Mouse (Mus musculus) forebrain, embryonic 14.5 days (tissue): ENCODE measurements around the gene Kif23. TPM values are rescaled to one million over a fixed set of nuclear protein-coding genes. Genes with fewer than 3 reads are reported as not detected.
A peak's percentile ranks its signal among the peaks of the same experiment; 100 is the strongest.

ENCODE experiments used
- ATAC-seq: fragments of 200-750 bp; cut with Nextera tagmentation; 2 replicates; pipeline ENCODE4 v1.8.0; 2017; ENCODE audit warnings: mild to moderate bottlenecking, moderate library complexity
- DNase-seq: peaks from one replicate; pipeline ENCODE4 v3.0.0-alpha.2; 2015; ENCODE audit warnings: low spot score
- H3K27ac ChIP-seq: fragments of 300-500 bp; sonication (generic); 2 replicates; pipeline ENCODE4 v1.5.1; 2014; ENCODE audit warnings: low read depth, mild to moderate bottlenecking, control low read depth, low read length, moderate library complexity
- H3K27me3 ChIP-seq: fragments of 300-500 bp; sonication (generic); replicated peaks from 2 replicates; pipeline ENCODE4 v1.6.1; 2014; ENCODE audit warnings: low read length, control low read depth, mixed read lengths; ENCODE audit not compliant: control insufficient read depth, insufficient read depth
- H3K36me3 ChIP-seq: fragments of 300-500 bp; sonication (generic); 2 replicates; pipeline ENCODE4 v1.6.1; 2014; ENCODE audit warnings: low read length, control low read depth; ENCODE audit not compliant: control insufficient read depth, insufficient read depth
- H3K4me1 ChIP-seq: fragments of 300-500 bp; sonication (generic); 2 replicates; pipeline ENCODE4 v1.6.1; 2014; ENCODE audit warnings: antibody characterized with exemption, low read length, control low read depth; ENCODE audit not compliant: control insufficient read depth, insufficient read depth
- H3K4me2 ChIP-seq: fragments of 300-500 bp; sonication (generic); 2 replicates; pipeline ENCODE4 v1.6.1; 2014; ENCODE audit warnings: mild to moderate bottlenecking, control low read depth, low read length
- H3K4me3 ChIP-seq: fragments of 300-500 bp; sonication (generic); 2 replicates; pipeline ENCODE4 v1.5.1; 2014; ENCODE audit warnings: low read depth, low read length, control low read depth
- H3K9ac ChIP-seq: fragments of 300-500 bp; sonication (generic); 2 replicates; pipeline ENCODE4 v1.6.1; 2014; ENCODE audit warnings: mild to moderate bottlenecking, low read length, control low read depth, moderate library complexity
- H3K9me3 ChIP-seq: fragments of 300-500 bp; sonication (generic); replicated peaks from 2 replicates; pipeline ENCODE4 v1.6.1; 2016; ENCODE audit warnings: low read length, control low read depth, mixed read lengths; ENCODE audit not compliant: control insufficient read depth
- WGBS: fragments of 180-500 bp; shearing (Covaris S2); extraction: QIAGEN DNeasy Blood & Tissue Kit; methylation state at CpG from one replicate; pipeline ENCODE4 v1.1.7; 2014; 5-methylcytosine and 5-hydroxymethylcytosine counted together
- polyA plus RNA-seq: library from polyadenylated mRNA; unstranded; fragments of >200 nt; fragmentation: Nextera tagmentation; extraction: Ambion mirVana; gene quantifications from 2 replicates; pipeline ENCODE4 v1.2.1, GENCODE M21; 2014

Kif23 gene
- polyA plus RNA-seq, 1 experiment from 2014 or later: 49.6 TPM

GRCm38 (mm10) chr9:61925086-61925660 is 21.4 kb downstream of the Kif23 start:
- Histone ChIP-seq H3K4me2 (no peak overlapping the region), H3K36me3 (peaks cover 87% of the 10 kb centered on the region)

GRCm38 (mm10) chr9:61920331-61920730 is 26.2 kb downstream of the Kif23 start:
- ATAC-seq (no peak), DNase-seq (no peak)
- no peaks in the 10 kb centered on the region for H3K9me3 ChIP-seq
- H3K4me3 ChIP-seq: no peak overlapping the region
- H3K9ac ChIP-seq: no peak overlapping the region
- no peak overlapping the region for H3K27ac ChIP-seq
- H3K4me2 ChIP-seq: no peak overlapping the region
- WGBS: 92% methylated on average over 6 of the region's 6 CpGs
- peaks cover 77% of the 10 kb centered on the region for H3K36me3 ChIP-seq
- no peaks in the 10 kb centered on the region for H3K4me1 ChIP-seq
- H3K27me3 ChIP-seq: no peaks in the 10 kb centered on the region

More at GRCm38 (mm10) chr9:61925086-61925660, 21.4 kb downstream of the Kif23 start:
- Histone ChIP-seq H3K27me3 (no peaks in the 10 kb centered on the region), H3K9ac (no peak overlapping the region), H3K9me3 (no peaks in the 10 kb centered on the region), H3K4me1 (no peaks in the 10 kb centered on the region), H3K4me3 (no peak overlapping the region), H3K27ac (no peak overlapping the region)
- ATAC-seq: no peak
- 92% methylated on average over 10 of the region's 10 CpGs for WGBS
- no peak for DNase-seq

DNA sequence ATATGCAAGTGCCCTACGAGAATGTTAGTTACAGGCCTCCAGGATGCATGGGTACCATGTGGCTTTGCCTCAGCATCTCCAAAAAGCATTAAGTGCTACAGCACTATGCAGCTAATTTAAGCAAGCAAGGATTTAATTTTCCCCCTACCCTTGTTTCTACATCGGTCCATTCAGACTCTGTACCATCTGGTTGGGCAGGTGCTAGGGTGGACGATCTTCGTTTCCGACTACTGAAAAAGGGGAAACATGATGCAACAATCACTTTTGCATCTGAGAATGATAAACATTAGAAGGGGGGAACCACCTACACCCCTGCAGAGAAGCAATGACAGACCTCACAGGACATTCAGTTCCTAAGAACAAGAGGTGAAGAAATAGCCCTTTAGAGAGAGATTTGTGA is 27.1 kb downstream of the Kif23 start:
- H3K9me3 ChIP-seq: no peaks in the 10 kb centered on the region
- H3K4me3 ChIP-seq: no peak overlapping the region
- H3K27me3 ChIP-seq: no peaks in the 10 kb centered on the region
- DNase-seq (no peak), ATAC-seq (no peak)
- no peak overlapping the region for H3K27ac ChIP-seq
- no peak overlapping the region for H3K4me2 ChIP-seq
- no peak overlapping the region for H3K9ac ChIP-seq
- peaks cover 68% of the 10 kb centered on the region for H3K36me3 ChIP-seq
- 94% methylated on average over 5 of the region's 5 CpGs for WGBS
- no peaks in the 10 kb centered on the region for H3K4me1 ChIP-seq

GRCm38 (mm10) chr9:61917436-61917835 is 29.1 kb downstream of the Kif23 start:
- H3K27ac ChIP-seq: no peak overlapping the region
- WGBS: 92% methylated on average over 6 of the region's 6 CpGs
- DNase-seq (no peak), ATAC-seq (no peak)
- H3K4me2 ChIP-seq: no peak overlapping the region
- no peak overlapping the region for H3K9ac ChIP-seq
- peaks cover 60% of the 10 kb centered on the region for H3K36me3 ChIP-seq
- H3K27me3 ChIP-seq: no peaks in the 10 kb centered on the region
- no peak overlapping the region for H3K4me3 ChIP-seq
- H3K9me3 ChIP-seq: no peaks in the 10 kb centered on the region
- H3K4me1 ChIP-seq: peaks cover 7% of the 10 kb centered on the region

- Histone ChIP-seq H3K36me3 (peaks cover 60% of the 10 kb centered on the region), H3K27me3 (no peaks in the 10 kb centered on the region), H3K4me2 (no peak overlapping the region), H3K4me1 (peaks cover 7% of the 10 kb centered on the region), H3K9ac (no peak overlapping the region), H3K27ac (no peak overlapping the region), H3K4me3 (no peak overlapping the region), H3K9me3 (no peaks in the 10 kb centered on the region)
- 90% methylated on average over 3 of the region's 3 CpGs for WGBS
- ATAC-seq: no peak
- DNase-seq: no peak
Observed at GRCm38 (mm10) chr9:61916986-61917385, 29.6 kb downstream of the Kif23 start.

GRCm38 (mm10) chr9:61915393-61916005 is 31.1 kb downstream of the Kif23 start:
- Histone ChIP-seq H3K4me3 (peak overlapping the region; percentile 90; the same call in 1 of the 2 replicates), H3K4me1 (peaks cover 7% of the 10 kb centered on the region), H3K9me3 (no peaks in the 10 kb centered on the region), H3K36me3 (peaks cover 63% of the 10 kb centered on the region), H3K27me3 (no peaks in the 10 kb centered on the region), H3K9ac (peak overlapping the region; percentile 67), H3K4me2 (peak overlapping the region; percentile 90), H3K27ac (no peak overlapping the region)
- no peak for ATAC-seq
- 48% methylated on average over 4 of the region's 4 CpGs for WGBS
- no peak for DNase-seq

- no peaks in the 10 kb centered on the region for H3K9me3 ChIP-seq
- H3K36me3 ChIP-seq: peaks cover 58% of the 10 kb centered on the region
- WGBS: 4% methylated on average over 13 of the region's 13 CpGs
- peak overlapping the region; percentile 90 for H3K4me2 ChIP-seq
- H3K4me3 ChIP-seq: peak overlapping the region; percentile 90
- DNase-seq (no peak), ATAC-seq (no peak; the same call in 1 of the 2 replicates)
- peaks cover 7% of the 10 kb centered on the region for H3K4me1 ChIP-seq
- peak overlapping the region; percentile 67 for H3K9ac ChIP-seq
- peak overlapping the region; percentile 92 for H3K27ac ChIP-seq
- no peaks in the 10 kb centered on the region for H3K27me3 ChIP-seq
Observed at GRCm38 (mm10) chr9:61914917-61915300, 31.7 kb downstream of the Kif23 start.

DNA sequence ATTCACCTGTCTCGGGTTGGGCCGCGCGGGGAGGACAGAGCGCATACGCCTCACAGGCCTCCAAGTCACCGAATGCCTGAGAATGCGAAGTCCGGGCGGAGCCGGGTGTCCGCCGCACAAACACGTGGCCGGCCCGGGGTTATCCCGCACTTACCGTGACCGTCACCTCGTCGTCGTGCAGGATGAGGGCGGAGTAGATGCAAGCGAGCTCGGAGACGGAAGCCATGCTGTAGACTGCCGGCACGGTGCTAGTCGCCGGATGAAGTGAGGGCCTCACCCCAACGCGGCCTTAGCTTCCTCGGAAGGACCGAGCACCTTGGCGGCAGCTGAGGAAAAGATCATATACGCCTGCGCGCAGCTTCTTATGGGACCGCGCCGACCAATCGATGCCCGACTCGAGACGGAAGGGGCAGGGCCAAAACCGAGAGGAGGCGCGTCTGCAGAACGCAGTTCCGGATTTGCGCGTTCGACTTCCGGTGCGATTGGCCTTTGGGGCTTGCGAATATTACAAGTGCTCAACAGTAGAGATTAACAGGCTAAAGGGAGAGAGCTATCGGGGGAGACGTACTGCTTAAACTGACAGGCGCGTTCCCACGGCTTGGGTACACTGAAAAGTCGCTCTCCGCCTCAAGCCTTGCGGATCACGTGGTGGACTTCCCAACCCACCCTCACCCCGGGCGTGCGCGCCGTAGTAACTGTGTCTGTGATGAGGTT is 32.2 kb downstream of the Kif23 start, which contains the start of gene Rplp1:
Gene Rplp1 (minus strand): TSS at position 340 of the 714 bp plus-strand sequence.
- DNase-seq (peak; percentile 99), ATAC-seq (peak; percentile 98)
- Histone ChIP-seq H3K36me3 (peaks cover 52% of the 10 kb centered on the region), H3K27me3 (no peaks in the 10 kb centered on the region), H3K27ac (peak within 1 kb of the TSS; percentile 92), H3K4me1 (peaks cover 7% of the 10 kb centered on the region), H3K9me3 (no peaks in the 10 kb centered on the region), H3K9ac (peak within 1 kb of the TSS; percentile 85), H3K4me2 (peak within 1 kb of the TSS; percentile 90), H3K4me3 (peak within 1 kb of the TSS; percentile 90)
- under 1% methylated on average over 68 of the region's 70 CpGs for WGBS
